Mouse (Mus musculus) heart, embryonic 10.5 days (tissue): ENCODE results near the gene Pex16. TPM values are rescaled to one million over a fixed set of nuclear protein-coding genes. Genes with fewer than 3 reads are reported as not detected.

Experiments
- DNase-seq: peaks from one replicate; pipeline ENCODE4 v3.0.0-alpha.2; 2017; ENCODE audit warnings: low spot score
- H3K27ac ChIP-seq: fragments of 300-500 bp; sonication (generic); 2 replicates; pipeline ENCODE4 v1.5.1; 2016; ENCODE audit warnings: mild to moderate bottlenecking
- H3K27me3 ChIP-seq: fragments of 300-500 bp; sonication (generic); 2 replicates; pipeline ENCODE4 v1.6.1; 2016; ENCODE audit warnings: mild to moderate bottlenecking; ENCODE audit not compliant: poor library complexity, insufficient read depth, severe bottlenecking
- H3K36me3 ChIP-seq: fragments of 300-500 bp; sonication (generic); 2 replicates; pipeline ENCODE4 v1.6.1; 2016; ENCODE audit warnings: mild to moderate bottlenecking, moderate library complexity
- H3K4me1 ChIP-seq: fragments of 300-500 bp; sonication (generic); 2 replicates; pipeline ENCODE4 v1.6.1; 2016; ENCODE audit warnings: mild to moderate bottlenecking
- H3K4me3 ChIP-seq: fragments of 300-500 bp; sonication (generic); 2 replicates; pipeline ENCODE4 v1.5.1; 2016; ENCODE audit warnings: mild to moderate bottlenecking, moderate library complexity
- H3K9me3 ChIP-seq: fragments of 300-500 bp; sonication (generic); 2 replicates; pipeline ENCODE4 v1.6.1; 2016; ENCODE audit warnings: mild to moderate bottlenecking, moderate library complexity
- WGBS: fragments of 180-500 bp; shearing (Covaris S2); methylation state at CpG from one replicate; pipeline ENCODE4 v1.1.7; 2016; 5-methylcytosine and 5-hydroxymethylcytosine counted together
- polyA plus RNA-seq: library from polyadenylated mRNA; unstranded; fragments of >200 nt; fragmentation: Nextera tagmentation; extraction: Ambion mirVana; gene quantifications from 2 replicates; pipeline ENCODE4 v1.2.1, GENCODE M21; 2016

Pex16 gene
- polyA plus RNA-seq, result 19.0 and 19.2 TPM in 2 replicates

DNA sequence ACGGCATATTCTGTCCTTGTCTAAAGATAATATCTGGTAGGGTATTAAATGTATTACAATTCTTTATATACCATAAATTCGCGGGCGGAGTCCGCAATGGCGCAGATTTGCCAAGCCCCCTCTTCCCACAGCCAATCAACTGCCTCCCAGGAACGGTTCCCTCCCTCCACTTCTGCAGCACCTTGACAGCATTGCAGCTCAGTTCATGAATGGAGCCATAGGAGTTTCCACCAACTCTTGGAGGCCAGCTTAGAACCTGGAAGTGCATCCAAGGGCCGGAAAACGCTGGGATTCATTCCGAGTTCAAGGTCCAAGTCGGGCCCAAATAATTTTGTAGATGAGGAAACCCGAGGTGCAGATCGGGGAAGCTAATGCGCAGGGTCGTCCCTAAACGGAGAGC lies at the start of gene Pex16, which contains the start of gene Large2:
TSS of gene Pex16 (plus strand) at position 163 of the 400 bp plus-strand sequence.
TSS of gene Large2 (minus strand) at position 356 of the 400 bp plus-strand sequence.
- 3% methylated on average over 16 of the region's 16 CpGs for WGBS
- H3K27ac ChIP-seq, result peak within 1 kb of the TSS; percentile 83
- H3K9me3 ChIP-seq, result no peaks in the 10 kb centered on the region
- peak; percentile 86 for DNase-seq
- peaks cover 36% of the 10 kb centered on the region for H3K4me1 ChIP-seq
- H3K27me3 ChIP-seq, result peaks cover 45% of the 10 kb centered on the region
- H3K4me3 ChIP-seq, result peak within 1 kb of the TSS; percentile 76
- peaks cover 23% of the 10 kb centered on the region for H3K36me3 ChIP-seq

DNA sequence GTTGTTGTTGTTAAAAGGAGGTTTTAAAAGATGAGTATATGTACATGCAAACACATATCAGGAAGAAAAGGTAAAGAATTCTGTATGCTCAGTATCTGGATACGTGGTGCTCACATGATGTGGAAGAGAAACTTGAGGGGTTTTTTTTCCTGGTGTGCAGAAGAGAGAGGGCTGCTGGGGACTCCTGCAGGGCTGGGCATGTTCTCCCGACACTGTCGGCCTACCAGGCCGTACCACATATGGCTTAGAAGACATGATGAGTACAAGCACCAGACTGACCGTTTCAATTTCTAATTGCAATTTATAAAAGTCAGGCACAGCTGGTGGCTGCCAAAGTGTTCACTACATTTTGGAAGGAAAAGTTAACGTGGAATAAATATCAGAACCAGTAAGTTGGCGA lies 48.8 kb upstream of the Pex16 start:
- H3K27ac ChIP-seq, result no peak overlapping the region
- H3K4me3 ChIP-seq, result no peak overlapping the region
- peak; percentile 53 for DNase-seq
- no peaks in the 10 kb centered on the region for H3K4me1 ChIP-seq
- no peaks in the 10 kb centered on the region for H3K9me3 ChIP-seq
- no peaks in the 10 kb centered on the region for H3K27me3 ChIP-seq
- peaks cover 55% of the 10 kb centered on the region for H3K36me3 ChIP-seq
- WGBS, result 92% methylated on average over 7 of the region's 7 CpGs

DNA sequence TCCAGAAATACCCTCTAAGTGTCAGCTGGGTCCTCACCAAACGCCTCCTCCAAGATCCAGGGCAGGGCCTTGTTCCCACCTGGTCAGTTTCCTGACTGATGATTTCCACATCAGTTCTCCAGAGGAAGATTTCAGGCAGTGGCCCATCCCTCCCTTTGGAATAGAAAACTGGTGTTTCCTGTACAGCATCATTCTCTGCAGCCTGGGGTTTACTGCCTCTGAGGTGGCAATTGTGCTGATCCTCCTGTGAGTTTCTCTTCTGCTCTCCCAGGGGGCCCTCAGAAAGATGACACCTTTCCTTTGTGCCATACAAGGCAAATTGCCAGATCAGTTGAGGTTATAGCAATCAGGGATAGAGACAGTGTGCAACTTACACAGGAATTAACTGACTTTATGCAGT lies 48.3 kb upstream of the Pex16 start:
- WGBS, result 55% methylated on average over 1 of the region's 1 CpGs
- peaks cover 61% of the 10 kb centered on the region for H3K36me3 ChIP-seq

DNA sequence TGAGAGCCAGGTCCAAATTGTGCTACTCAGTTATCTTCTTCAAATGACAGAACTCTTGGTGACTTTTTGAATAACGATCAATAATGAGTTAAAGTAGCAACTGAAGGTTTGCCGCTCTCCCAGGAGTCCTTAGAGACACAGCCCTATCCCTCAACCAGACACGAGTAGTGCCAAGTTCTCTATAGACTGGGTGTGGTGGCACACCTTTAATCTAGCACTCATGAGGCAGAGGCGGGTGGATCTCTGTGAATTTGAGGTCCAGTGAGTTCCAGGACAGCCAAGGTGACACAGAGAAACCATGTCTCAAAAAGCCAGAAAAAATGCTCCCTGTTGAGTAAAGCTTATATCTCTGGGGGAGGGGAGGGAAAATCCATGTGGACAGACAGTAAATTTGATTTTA lies 46.9 kb upstream of the Pex16 start:
- no peak overlapping the region for H3K27ac ChIP-seq
- no peaks in the 10 kb centered on the region for H3K4me1 ChIP-seq
- H3K9me3 ChIP-seq, result no peaks in the 10 kb centered on the region
- DNase-seq, result peak; percentile 59
- H3K4me3 ChIP-seq, result no peak overlapping the region
- H3K36me3 ChIP-seq, result peaks cover 61% of the 10 kb centered on the region
- 85% methylated on average over 4 of the region's 4 CpGs for WGBS
- no peaks in the 10 kb centered on the region for H3K27me3 ChIP-seq

More for the DNA sequence above, 48.3 kb upstream of the Pex16 start:
- DNase-seq, result peak; percentile 63
- Histone ChIP-seq H3K27ac (no peak overlapping the region), H3K27me3 (no peaks in the 10 kb centered on the region), H3K4me1 (no peaks in the 10 kb centered on the region), H3K9me3 (no peaks in the 10 kb centered on the region), H3K4me3 (no peak overlapping the region)

DNA sequence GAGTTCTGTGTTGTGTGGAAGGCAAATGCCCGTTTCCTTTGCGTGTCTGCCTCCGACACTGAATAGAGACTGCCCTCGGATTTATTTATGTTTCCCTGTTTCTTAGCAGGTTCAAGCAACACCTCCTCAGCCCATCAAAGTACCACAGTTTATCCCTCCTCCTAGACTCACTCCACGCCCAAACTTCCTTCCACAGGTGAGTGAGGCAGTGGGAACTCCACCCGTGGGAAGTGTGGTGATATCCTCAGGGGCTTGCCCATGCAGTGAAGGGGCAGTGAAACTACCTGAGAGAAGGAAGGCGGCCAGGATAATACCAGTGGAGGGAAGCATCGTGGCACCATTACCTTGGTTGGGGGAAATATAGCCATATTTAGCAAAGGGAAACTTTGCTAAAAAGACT lies 46.3 kb upstream of the Pex16 start:
- H3K9me3 ChIP-seq, result no peaks in the 10 kb centered on the region
- no peak overlapping the region for H3K27ac ChIP-seq
- no peak overlapping the region for H3K4me3 ChIP-seq
- WGBS, result 87% methylated on average over 8 of the region's 8 CpGs
- H3K36me3 ChIP-seq, result peaks cover 60% of the 10 kb centered on the region
- DNase-seq, result peak; percentile 68
- H3K27me3 ChIP-seq, result no peaks in the 10 kb centered on the region
- no peaks in the 10 kb centered on the region for H3K4me1 ChIP-seq

DNA sequence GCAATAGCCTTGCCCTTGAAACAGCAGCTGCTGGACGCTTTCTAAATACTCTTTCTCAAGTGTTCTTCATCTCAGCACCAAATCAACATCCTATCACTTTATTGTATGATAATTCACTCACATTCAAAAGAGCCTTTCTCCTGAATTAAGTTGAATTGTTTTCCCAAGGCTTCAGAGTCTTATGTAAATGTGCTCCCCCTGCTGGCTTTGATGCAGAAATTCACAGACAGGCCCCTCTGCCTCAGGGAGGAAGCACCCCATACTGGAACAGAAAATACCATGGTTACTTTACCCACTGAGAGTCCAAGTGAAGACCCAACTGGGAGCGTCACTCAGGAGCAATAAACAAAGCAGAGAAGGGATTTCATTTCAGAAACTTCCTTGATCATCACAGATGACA lies 43.6 kb upstream of the Pex16 start:
- Histone ChIP-seq H3K27me3 (no peaks in the 10 kb centered on the region), H3K27ac (no peak overlapping the region), H3K4me3 (no peak overlapping the region), H3K36me3 (peaks cover 71% of the 10 kb centered on the region), H3K9me3 (no peaks in the 10 kb centered on the region), H3K4me1 (no peaks in the 10 kb centered on the region)
- no peak for DNase-seq
- WGBS, result 45% methylated on average over 2 of the region's 2 CpGs

DNA sequence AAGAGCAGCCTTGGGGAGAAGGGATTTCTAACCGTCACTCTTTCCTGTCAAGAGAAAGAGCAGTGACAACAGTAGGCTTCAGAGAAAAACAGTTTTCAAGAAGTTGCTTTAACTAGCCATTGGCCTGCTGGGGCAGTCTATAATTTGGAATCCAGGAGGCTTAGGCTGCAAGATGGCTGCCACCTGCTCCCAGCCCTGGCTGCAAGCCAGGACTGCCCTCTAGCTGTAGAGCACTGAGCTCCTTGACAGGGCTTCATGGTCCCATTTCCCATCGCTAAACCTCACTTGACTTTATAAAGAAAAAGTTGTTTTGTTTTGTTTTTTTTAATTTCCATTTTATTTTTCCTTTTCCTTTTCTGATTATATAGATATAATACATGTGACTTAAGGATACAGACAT lies 43.1 kb upstream of the Pex16 start:
- Histone ChIP-seq H3K36me3 (peaks cover 70% of the 10 kb centered on the region), H3K27me3 (no peaks in the 10 kb centered on the region), H3K4me1 (no peaks in the 10 kb centered on the region), H3K27ac (no peak overlapping the region), H3K9me3 (no peaks in the 10 kb centered on the region), H3K4me3 (no peak overlapping the region)
- DNase-seq, result no peak
- WGBS, result 80% methylated on average over 2 of the region's 2 CpGs

DNA sequence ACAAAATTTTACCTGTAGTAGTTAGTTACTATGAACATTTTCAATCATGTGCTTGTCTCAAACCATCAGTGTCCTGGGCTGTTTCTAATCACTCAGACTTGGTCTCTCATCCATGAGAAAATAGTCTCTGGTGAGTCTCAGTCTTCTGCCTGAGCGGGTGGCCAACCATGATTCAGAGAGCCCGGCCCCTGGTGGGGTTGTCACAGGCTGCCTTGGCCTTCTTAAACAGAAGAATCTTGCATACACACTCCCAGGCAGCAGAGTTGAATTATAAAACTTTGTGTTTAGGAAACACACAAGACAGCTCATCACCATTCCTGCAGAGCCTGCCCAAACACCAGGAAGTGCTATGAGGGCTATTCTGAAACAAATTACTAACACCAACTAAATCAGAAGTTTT lies 42.6 kb upstream of the Pex16 start:
- no peak for DNase-seq
- Histone ChIP-seq H3K27ac (no peak overlapping the region), H3K36me3 (peaks cover 68% of the 10 kb centered on the region), H3K9me3 (no peaks in the 10 kb centered on the region), H3K4me1 (no peaks in the 10 kb centered on the region), H3K4me3 (no peak overlapping the region), H3K27me3 (no peaks in the 10 kb centered on the region)
- 94% methylated on average over 2 of the region's 2 CpGs for WGBS

DNA sequence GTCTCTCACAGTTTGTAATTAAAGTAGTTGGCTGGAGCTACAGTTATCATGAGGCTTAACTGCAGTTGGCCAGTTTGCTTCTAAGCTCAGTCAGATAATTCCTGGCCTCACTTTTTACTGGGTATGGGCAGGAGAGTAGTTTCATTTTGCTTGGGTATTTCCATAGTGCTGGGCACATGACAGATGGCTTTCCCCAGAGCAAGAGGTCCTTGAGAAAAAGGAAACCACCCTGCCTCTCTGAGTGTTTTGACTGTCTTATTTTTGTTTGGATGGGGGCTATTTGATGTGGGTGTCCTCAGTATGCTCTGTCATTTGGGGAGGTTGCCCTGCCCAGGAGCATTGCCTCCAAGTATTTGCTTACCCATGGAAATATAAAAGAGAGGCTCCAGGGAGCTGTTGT lies 32.1 kb upstream of the Pex16 start:
- H3K27me3 ChIP-seq, result no peaks in the 10 kb centered on the region
- no peak overlapping the region for H3K27ac ChIP-seq
- DNase-seq, result no peak
- no peak overlapping the region for H3K4me3 ChIP-seq
- H3K4me1 ChIP-seq, result peaks cover 3% of the 10 kb centered on the region; the same call in 1 of the 2 replicates
- H3K9me3 ChIP-seq, result no peaks in the 10 kb centered on the region
- H3K36me3 ChIP-seq, result peaks cover 37% of the 10 kb centered on the region

DNA sequence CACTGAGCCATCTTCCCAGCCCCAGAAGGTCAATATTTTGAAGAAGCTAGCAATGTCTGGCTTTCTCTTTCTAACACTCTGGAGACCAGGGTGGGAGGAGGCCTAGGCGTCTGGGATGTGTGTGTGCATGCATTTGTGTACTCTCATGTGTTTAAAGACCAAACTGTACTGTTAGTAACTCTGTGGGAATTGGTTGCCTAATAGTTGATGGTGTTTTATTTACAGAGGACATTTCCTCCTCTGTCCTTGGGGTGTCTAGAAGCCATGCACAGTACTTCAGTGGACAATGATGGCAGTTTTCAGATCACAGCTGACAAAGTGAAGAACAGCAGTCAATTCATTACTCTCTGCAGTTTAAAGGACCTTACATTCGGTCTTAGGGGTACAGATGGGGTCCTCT lies 27.3 kb upstream of the Pex16 start:
- Histone ChIP-seq H3K4me3 (no peak overlapping the region), H3K27ac (no peak overlapping the region), H3K9me3 (no peaks in the 10 kb centered on the region), H3K27me3 (no peaks in the 10 kb centered on the region), H3K36me3 (peaks cover 55% of the 10 kb centered on the region), H3K4me1 (peaks cover 21% of the 10 kb centered on the region)
- 86% methylated on average over 2 of the region's 2 CpGs for whole genome bisulfite sequencing
- no peak for DNase-seq

DNA sequence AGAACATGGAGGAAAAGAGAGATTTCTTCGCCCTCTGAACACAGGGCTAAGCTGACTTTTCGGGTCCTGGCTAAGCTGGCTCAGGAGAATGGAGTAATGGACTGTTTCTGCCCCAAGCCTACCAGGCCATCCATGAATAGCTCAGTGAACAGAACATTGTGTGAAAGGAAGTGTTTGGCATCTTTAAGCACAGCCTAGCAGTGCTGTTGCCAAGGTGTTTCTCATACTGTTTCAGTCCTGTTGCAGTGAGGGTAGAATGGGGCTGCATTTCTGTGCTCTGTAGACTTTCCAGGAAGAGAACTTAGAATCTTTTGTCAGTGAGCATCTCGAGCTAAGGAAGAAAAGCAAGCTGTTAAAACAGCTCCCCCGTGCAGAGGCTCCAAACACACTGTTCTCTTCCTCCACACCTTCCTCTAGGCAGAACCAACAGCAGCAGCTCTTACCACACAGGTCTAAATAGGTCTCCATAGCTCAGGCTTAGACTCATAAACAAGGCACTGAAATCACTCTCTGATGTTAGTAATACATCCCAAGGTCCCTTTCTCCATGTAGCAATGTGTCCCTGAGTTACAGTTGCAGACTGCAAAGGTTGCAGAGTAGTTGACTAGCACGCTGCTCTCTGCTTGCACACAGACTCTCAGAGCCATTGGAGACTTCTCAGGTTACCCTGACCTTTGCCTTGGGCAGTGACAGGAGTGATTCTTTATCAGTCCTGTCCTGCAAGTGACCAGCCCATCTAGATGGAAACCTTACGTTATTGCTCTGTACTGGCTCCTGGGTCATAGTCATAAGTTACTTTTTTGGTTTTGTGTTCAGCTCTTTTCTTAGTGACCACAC lies 24.7 kb upstream of the Pex16 start:
- 62% methylated on average over 6 of the region's 6 CpGs for WGBS
- DNase-seq, result peak; percentile 10
- no peaks in the 10 kb centered on the region for H3K9me3 ChIP-seq
- peaks cover 23% of the 10 kb centered on the region for H3K4me1 ChIP-seq
- H3K4me3 ChIP-seq, result no peak overlapping the region
- H3K36me3 ChIP-seq, result peaks cover 55% of the 10 kb centered on the region
- no peaks in the 10 kb centered on the region for H3K27me3 ChIP-seq
- peak overlapping the region; percentile 30; the same call in 1 of the 2 replicates for H3K27ac ChIP-seq

DNA sequence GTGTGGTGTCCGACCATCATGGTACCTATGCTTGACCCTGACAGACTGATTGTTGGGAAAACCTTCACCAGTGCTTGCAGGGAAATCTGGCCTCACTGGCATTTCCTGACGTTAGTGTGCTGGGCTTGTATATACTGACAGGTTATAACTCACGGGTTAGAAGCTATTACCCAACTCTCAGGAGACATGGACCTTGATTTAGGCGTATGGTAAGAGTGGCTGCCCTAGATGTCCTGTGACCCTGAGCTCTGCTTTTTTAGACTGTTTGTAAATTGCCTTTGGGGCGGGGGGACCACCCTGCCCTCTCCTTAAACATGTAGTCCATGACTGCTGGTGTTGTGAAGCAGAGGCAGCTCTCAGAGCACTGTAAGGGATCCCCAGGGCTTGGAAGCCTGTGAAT lies 23.8 kb upstream of the Pex16 start:
- no peak overlapping the region for H3K4me3 ChIP-seq
- DNase-seq, result no peak
- H3K36me3 ChIP-seq, result peaks cover 59% of the 10 kb centered on the region
- WGBS, result 66% methylated on average over 5 of the region's 5 CpGs
- no peaks in the 10 kb centered on the region for H3K27me3 ChIP-seq
- no peak overlapping the region for H3K27ac ChIP-seq
- H3K9me3 ChIP-seq, result no peaks in the 10 kb centered on the region
- peaks cover 23% of the 10 kb centered on the region for H3K4me1 ChIP-seq

DNA sequence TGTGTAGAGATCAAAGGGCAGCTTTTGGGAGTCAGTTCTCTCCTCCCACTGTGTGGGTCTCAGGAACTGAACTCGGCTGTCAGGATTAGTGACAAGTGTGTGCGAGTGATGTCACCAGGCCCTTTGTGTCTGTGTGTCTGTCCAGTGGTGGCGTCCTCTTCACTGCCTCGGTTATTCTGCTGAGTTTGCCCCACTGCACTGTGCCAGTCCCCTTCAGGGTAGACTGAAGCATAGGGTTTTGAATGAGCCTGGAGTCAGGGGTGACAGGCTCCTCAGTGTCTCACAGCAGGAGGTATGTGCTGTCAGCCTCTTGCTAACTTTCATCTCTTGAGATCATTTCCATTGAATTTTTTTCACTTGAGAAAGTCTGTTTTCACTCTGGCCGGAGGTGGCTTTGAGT lies 21.1 kb upstream of the Pex16 start:
- Histone ChIP-seq H3K27me3 (no peaks in the 10 kb centered on the region), H3K9me3 (no peaks in the 10 kb centered on the region), H3K36me3 (peaks cover 69% of the 10 kb centered on the region), H3K4me1 (peaks cover 22% of the 10 kb centered on the region), H3K4me3 (no peak overlapping the region), H3K27ac (no peak overlapping the region)
- 77% methylated on average over 5 of the region's 5 CpGs for WGBS
- no peak for DNase-seq
